Mouse (Mus musculus): ENCODE results near the gene Por. TPM values are rescaled to one million over a fixed set of nuclear protein-coding genes. Genes with fewer than 3 reads are reported as not detected.

Por gene
- total and polyA plus RNA-seq, 2 experiments from 2014 or later: 44.9 to 71.7 TPM

DNA sequence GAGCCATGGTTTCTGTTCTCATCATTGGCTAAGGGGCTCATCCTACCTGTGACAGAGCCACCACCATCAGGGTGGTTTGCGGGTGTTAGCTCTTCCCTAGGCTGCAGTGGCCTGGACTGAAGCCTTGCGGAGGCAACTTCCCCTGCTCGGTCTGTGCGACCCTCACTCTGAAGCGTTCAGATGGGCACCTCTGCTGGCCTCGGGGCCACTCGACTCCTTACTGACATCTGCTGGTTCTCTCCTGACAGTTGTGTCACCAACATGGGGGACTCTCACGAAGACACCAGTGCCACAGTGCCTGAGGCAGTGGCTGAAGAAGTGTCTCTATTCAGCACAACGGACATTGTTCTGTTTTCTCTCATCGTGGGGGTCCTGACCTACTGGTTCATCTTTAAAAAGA lies 45.8 kb downstream of the Por start:
- H3K27ac ChIP-seq (ENCODE audit: low read depth): no peak overlapping the region
- no peaks in the 10 kb centered on the region for H3K27me3 ChIP-seq (ENCODE audit: control insufficient read depth, insufficient read depth, low read length)
- peaks cover 22% of the 10 kb centered on the region for H3K4me1 ChIP-seq (ENCODE audit: control insufficient read depth, insufficient read depth)
- H3K9me3 ChIP-seq (replicated peaks; ENCODE audit: control insufficient read depth, low read length): no peaks in the 10 kb centered on the region
- 56% methylated on average over 10 of the region's 10 CpGs for WGBS
- peak; percentile 41 for TF ChIP-seq CTCF (IDR thresholded peaks at IDR 0.05; ENCODE audit: low read depth)
- no peak for TF ChIP-seq EP300 (IDR thresholded peaks at IDR 0.05; ENCODE audit: low read depth)
- H3K9ac ChIP-seq (replicated peaks; ENCODE audit: low read depth, low read length): no peak overlapping the region
- H3K4me2 ChIP-seq (ENCODE audit: low read depth, low read length): no peak overlapping the region
- H3K4me3 ChIP-seq (ENCODE audit: low read depth, low read length): no peak overlapping the region
- H3K36me3 ChIP-seq (replicated peaks; ENCODE audit: control insufficient read depth, insufficient read depth, low read length): peaks cover 20% of the 10 kb centered on the region
- DNase-seq (ENCODE audit: low spot score) (no peak), ATAC-seq (ENCODE audit: insufficient read depth, low read depth) (no peak)

GRCm38 (mm10) chr5:135719586-135720120 lies 49.8 kb downstream of the Por start:
- Histone ChIP-seq H3K27me3 (ENCODE audit: control insufficient read depth, insufficient read depth, low read length) (no peaks in the 10 kb centered on the region), H3K4me3 (ENCODE audit: low read depth, low read length) (no peak overlapping the region), H3K9me3 (replicated peaks; ENCODE audit: control insufficient read depth, low read length) (no peaks in the 10 kb centered on the region), H3K4me2 (ENCODE audit: low read depth, low read length) (no peak overlapping the region), H3K4me1 (ENCODE audit: control insufficient read depth, insufficient read depth) (peaks cover 25% of the 10 kb centered on the region), H3K27ac (ENCODE audit: low read depth) (no peak overlapping the region), H3K9ac (replicated peaks; ENCODE audit: low read depth, low read length) (no peak overlapping the region), H3K36me3 (replicated peaks; ENCODE audit: control insufficient read depth, insufficient read depth, low read length) (peaks cover 20% of the 10 kb centered on the region)
- DNase-seq (ENCODE audit: low spot score): no peak
- no peak for ATAC-seq (ENCODE audit: insufficient read depth, low read depth)
- TF ChIP-seq EP300 (IDR thresholded peaks at IDR 0.05; ENCODE audit: low read depth): no peak
- TF ChIP-seq CTCF (IDR thresholded peaks at IDR 0.05; ENCODE audit: low read depth): no peak
- 83% methylated on average over 10 of the region's 10 CpGs for WGBS

DNA sequence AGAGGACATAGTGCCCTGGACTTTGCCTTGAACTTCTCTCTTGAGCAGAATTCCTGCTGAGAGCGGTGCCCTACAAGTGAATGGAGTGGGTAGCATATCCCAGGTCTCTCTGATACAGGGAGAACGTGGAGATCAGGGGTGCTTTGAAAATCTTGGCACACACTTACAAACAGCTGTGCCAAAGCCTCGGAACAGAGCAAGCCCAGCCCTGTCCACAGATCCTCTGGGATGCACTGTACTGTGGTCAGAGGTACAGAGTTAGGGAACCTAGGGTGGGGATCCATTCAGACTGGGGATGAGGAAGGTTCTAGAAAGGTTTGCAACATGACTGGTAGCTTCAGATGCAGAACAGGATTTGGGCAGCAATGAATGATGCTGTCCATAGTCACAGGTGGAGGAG lies 50.3 kb downstream of the Por start:
- Histone ChIP-seq H3K36me3 (replicated peaks; ENCODE audit: control insufficient read depth, insufficient read depth, low read length) (peaks cover 20% of the 10 kb centered on the region), H3K9me3 (replicated peaks; ENCODE audit: control insufficient read depth, low read length) (no peaks in the 10 kb centered on the region), H3K27ac (ENCODE audit: low read depth) (no peak overlapping the region), H3K4me1 (ENCODE audit: control insufficient read depth, insufficient read depth) (peaks cover 29% of the 10 kb centered on the region), H3K27me3 (ENCODE audit: control insufficient read depth, insufficient read depth, low read length) (no peaks in the 10 kb centered on the region), H3K9ac (replicated peaks; ENCODE audit: low read depth, low read length) (no peak overlapping the region), H3K4me3 (ENCODE audit: low read depth, low read length) (no peak overlapping the region), H3K4me2 (ENCODE audit: low read depth, low read length) (no peak overlapping the region)
- ATAC-seq (ENCODE audit: insufficient read depth, low read depth): no peak
- no peak for DNase-seq (ENCODE audit: low spot score)
- 42% methylated on average over 3 of the region's 3 CpGs for WGBS
- no peak for TF ChIP-seq CTCF (IDR thresholded peaks at IDR 0.05; ENCODE audit: low read depth)
- TF ChIP-seq EP300 (IDR thresholded peaks at IDR 0.05; ENCODE audit: low read depth): no peak

DNA sequence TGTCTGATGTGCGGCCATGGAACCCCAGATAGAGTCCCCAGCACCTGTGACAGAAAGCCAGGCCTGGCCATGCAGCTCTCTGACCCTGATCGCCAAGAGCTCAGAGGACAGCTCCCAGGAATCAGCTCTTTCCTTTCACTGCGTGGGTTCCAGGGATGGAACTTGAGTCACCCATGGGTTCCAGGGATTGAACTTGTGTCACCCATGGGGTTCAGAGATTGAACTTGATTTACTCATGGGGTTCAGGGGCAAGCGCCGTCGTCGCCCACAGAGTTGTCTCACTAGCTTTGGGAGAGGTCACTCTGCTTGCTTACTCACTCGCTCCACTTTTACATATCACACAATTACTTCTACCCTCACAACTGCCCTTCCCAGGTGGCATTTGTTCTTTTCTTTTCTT lies 51.2 kb downstream of the Por start:
- DNase-seq (ENCODE audit: low spot score) (no peak), ATAC-seq (ENCODE audit: insufficient read depth, low read depth) (no peak)
- Histone ChIP-seq H3K36me3 (replicated peaks; ENCODE audit: control insufficient read depth, insufficient read depth, low read length) (peaks cover 16% of the 10 kb centered on the region), H3K9ac (replicated peaks; ENCODE audit: low read depth, low read length) (no peak overlapping the region), H3K27me3 (ENCODE audit: control insufficient read depth, insufficient read depth, low read length) (no peaks in the 10 kb centered on the region), H3K9me3 (replicated peaks; ENCODE audit: control insufficient read depth, low read length) (no peaks in the 10 kb centered on the region), H3K4me2 (ENCODE audit: low read depth, low read length) (no peak overlapping the region), H3K27ac (ENCODE audit: low read depth) (no peak overlapping the region), H3K4me3 (ENCODE audit: low read depth, low read length) (no peak overlapping the region), H3K4me1 (ENCODE audit: control insufficient read depth, insufficient read depth) (peaks cover 37% of the 10 kb centered on the region)
- WGBS: 92% methylated on average over 8 of the region's 8 CpGs
- no peak for TF ChIP-seq CTCF (IDR thresholded peaks at IDR 0.05; ENCODE audit: low read depth)
- no peak for TF ChIP-seq EP300 (IDR thresholded peaks at IDR 0.05; ENCODE audit: low read depth)

DNA sequence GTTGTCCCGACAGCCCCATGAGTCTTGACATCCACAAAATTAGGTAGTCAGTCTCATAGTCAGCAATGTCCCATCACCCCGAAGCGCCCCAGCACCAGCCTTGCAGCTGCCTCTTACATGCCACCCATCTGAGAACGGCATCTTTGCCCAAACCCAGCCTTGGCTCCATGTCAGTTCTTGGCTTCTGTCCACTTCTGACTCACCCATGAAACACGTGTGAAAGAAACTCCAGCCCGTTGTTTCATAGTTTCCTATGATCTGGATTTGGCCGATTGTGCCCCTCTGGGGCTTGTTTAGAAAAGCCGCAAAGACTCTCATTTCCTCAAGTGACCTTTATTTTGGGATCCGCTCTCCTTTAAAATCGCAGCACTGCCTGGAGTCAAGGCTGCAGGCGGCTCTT lies 52.3 kb downstream of the Por start:
- peak overlapping the region; percentile 55; the same call in 1 of the 2 replicates for H3K27ac ChIP-seq (ENCODE audit: low read depth)
- ATAC-seq (ENCODE audit: insufficient read depth, low read depth) (no peak), DNase-seq (ENCODE audit: low spot score) (peak; percentile 71)
- no peaks in the 10 kb centered on the region for H3K27me3 ChIP-seq (ENCODE audit: control insufficient read depth, insufficient read depth, low read length)
- H3K9ac ChIP-seq (replicated peaks; ENCODE audit: low read depth, low read length): no peak overlapping the region
- no peak overlapping the region for H3K4me3 ChIP-seq (ENCODE audit: low read depth, low read length)
- 25% methylated on average over 11 of the region's 11 CpGs for WGBS
- TF ChIP-seq CTCF (IDR thresholded peaks at IDR 0.05; ENCODE audit: low read depth) (no peak), EP300 (IDR thresholded peaks at IDR 0.05; ENCODE audit: low read depth) (no peak)
- peak overlapping the region; percentile 33; the same call in 1 of the 2 replicates for H3K4me2 ChIP-seq (ENCODE audit: low read depth, low read length)
- H3K36me3 ChIP-seq (replicated peaks; ENCODE audit: control insufficient read depth, insufficient read depth, low read length): peaks cover 5% of the 10 kb centered on the region
- H3K4me1 ChIP-seq (ENCODE audit: control insufficient read depth, insufficient read depth): peaks cover 47% of the 10 kb centered on the region
- no peaks in the 10 kb centered on the region for H3K9me3 ChIP-seq (replicated peaks; ENCODE audit: control insufficient read depth, low read length)

DNA sequence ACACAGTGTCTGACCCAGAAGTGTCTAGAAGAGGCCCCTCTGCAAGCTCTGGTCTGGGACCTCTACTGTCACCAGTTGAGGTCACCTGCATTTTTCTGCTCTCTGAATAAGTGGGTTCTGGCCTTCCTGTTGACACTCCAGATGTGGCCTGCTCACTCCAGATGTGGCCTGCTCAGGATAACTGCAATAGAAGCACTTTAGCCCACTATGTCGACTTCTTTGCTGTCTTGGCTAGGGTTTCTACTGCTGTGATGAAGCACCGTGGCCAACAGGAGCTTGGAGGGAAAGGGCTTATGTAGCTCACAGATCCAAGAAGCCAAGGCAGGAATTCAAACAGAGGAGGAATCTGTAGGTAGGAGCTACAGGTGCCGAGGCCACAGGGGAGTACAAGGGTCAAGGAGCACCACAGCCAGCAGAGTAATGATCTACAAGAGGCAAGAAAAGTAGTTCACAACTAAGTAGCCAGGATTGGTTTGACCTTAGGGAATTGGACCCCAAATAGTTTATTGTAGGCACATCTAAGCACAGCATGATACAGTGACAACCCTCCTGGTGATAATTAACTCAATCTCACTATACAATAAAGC lies 53.4 kb downstream of the Por start:
- WGBS: 51% methylated on average over 3 of the region's 3 CpGs
- ATAC-seq (ENCODE audit: insufficient read depth, low read depth): no peak
- H3K4me2 ChIP-seq (ENCODE audit: low read depth, low read length): no peak overlapping the region

More for the DNA sequence above, 53.4 kb downstream of the Por start:
- TF ChIP-seq CTCF (IDR thresholded peaks at IDR 0.05; ENCODE audit: low read depth): no peak
- no peak for TF ChIP-seq EP300 (IDR thresholded peaks at IDR 0.05; ENCODE audit: low read depth)
- H3K36me3 ChIP-seq (replicated peaks; ENCODE audit: control insufficient read depth, insufficient read depth, low read length): 0 out of 2 replicates have a peak, but pooled peaks cover under 1% of the 10 kb centered on the region
- no peak for DNase-seq (ENCODE audit: low spot score)
- H3K4me3 ChIP-seq (ENCODE audit: low read depth, low read length): no peak overlapping the region
- no peaks in the 10 kb centered on the region for H3K9me3 ChIP-seq (replicated peaks; ENCODE audit: control insufficient read depth, low read length)
- H3K4me1 ChIP-seq (ENCODE audit: control insufficient read depth, insufficient read depth): peaks cover 55% of the 10 kb centered on the region
- H3K27me3 ChIP-seq (ENCODE audit: control insufficient read depth, insufficient read depth, low read length): no peaks in the 10 kb centered on the region
- H3K9ac ChIP-seq (replicated peaks; ENCODE audit: low read depth, low read length): no peak overlapping the region
- no peak overlapping the region for H3K27ac ChIP-seq (ENCODE audit: low read depth)

All from heart, postnatal 0 days (tissue).